In the genomic region with DNA sequence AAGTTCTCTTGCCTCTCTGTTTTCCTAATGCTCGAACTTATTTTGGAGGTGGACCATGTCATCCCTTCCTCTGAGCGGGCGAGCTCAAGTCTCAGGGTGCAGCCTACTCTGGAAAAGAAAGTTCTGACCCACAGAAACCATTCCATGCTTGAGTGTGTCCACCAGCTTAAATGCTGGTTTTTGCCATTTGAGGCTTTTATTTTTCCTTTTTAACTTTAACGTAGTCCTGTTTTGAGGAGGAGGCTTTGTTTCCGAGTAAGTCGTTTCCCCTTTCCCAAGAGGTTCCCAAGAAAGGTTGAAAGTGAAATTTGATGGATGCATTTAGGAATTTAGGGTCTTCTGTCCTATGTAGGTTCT, we compare ENCODE assay signal across 8 mouse cellular contexts. TPM values are rescaled to one million over a fixed set of nuclear protein-coding genes. Genes with fewer than 3 reads are reported as not detected.
DNase-seq lines count a peak whose midpoint lies in the region; ATAC-seq and TF ChIP-seq lines count a peak whose summit lies in the region.

No protein-coding gene starts in this region.

- H3K9me3 ChIP-seq in lung, embryonic 16.5 days (ENCODE audit: control insufficient read depth, low read length): no peaks in the 10 kb centered on the region
- H3K9me3 ChIP-seq in embryonic facial prominence, embryonic 13.5 days: no peaks in the 10 kb centered on the region
- H3K9me3 ChIP-seq in intestine, postnatal 0 days (ENCODE audit: control insufficient read depth): no peaks in the 10 kb centered on the region

- H3K27me3 ChIP-seq in lung, embryonic 16.5 days (ENCODE audit: control insufficient read depth, insufficient read depth, low read depth, low read length): no peaks in the 10 kb centered on the region
- H3K27me3 ChIP-seq in embryonic facial prominence, embryonic 13.5 days: no peaks in the 10 kb centered on the region
- H3K27me3 ChIP-seq in intestine, postnatal 0 days (replicated peaks; ENCODE audit: control insufficient read depth, insufficient read depth, low read length): no peaks in the 10 kb centered on the region

- peak overlapping the region; percentile 96 for H3K4me3 ChIP-seq in lung, embryonic 16.5 days (ENCODE audit: low read length)
- peak overlapping the region; percentile 90 for H3K4me3 ChIP-seq in embryonic facial prominence, embryonic 13.5 days
- peak overlapping the region; percentile 89 for H3K4me3 ChIP-seq in intestine, postnatal 0 days (ENCODE audit: low read depth, low read length)
- H3K4me3 ChIP-seq in olfactory bulb, adult 2 months (ENCODE audit: insufficient read depth, low read depth, low read length): peak overlapping the region; percentile 95

- TF ChIP-seq POLR2A in olfactory bulb, adult 2 months (IDR thresholded peaks at IDR 0.05; ENCODE audit: insufficient read depth, low read depth, low read length): no peak

- peak overlapping the region; percentile 84 for H3K27ac ChIP-seq in lung, embryonic 16.5 days (ENCODE audit: low read length)
- H3K27ac ChIP-seq in embryonic facial prominence, embryonic 13.5 days: peak overlapping the region; percentile 84
- peak overlapping the region; percentile 86 for H3K27ac ChIP-seq in intestine, postnatal 0 days (ENCODE audit: low read depth, low read length)
- H3K27ac ChIP-seq in olfactory bulb, adult 2 months (ENCODE audit: insufficient read depth, low read depth, low read length): no peak overlapping the region

- peak overlapping the region; percentile 90 for H3K9ac ChIP-seq in lung, embryonic 16.5 days (ENCODE audit: low read length)
- H3K9ac ChIP-seq in embryonic facial prominence, embryonic 13.5 days: peak overlapping the region; percentile 93
- peak overlapping the region; percentile 89 for H3K9ac ChIP-seq in intestine, postnatal 0 days (ENCODE audit: low read depth, low read length)

- H3K4me1 ChIP-seq in lung, embryonic 16.5 days (replicated peaks; ENCODE audit: control insufficient read depth, insufficient read depth, low read length): peaks cover 11% of the 10 kb centered on the region
- 0 out of 2 replicates have a peak, but pooled peaks cover 11% of the 10 kb centered on the region for H3K4me1 ChIP-seq in embryonic facial prominence, embryonic 13.5 days
- H3K4me1 ChIP-seq in intestine, postnatal 0 days (replicated peaks; ENCODE audit: control insufficient read depth, insufficient read depth, low read length): 0 out of 2 replicates have a peak, but pooled peaks cover 7% of the 10 kb centered on the region
- H3K4me1 ChIP-seq in olfactory bulb, adult 2 months (ENCODE audit: control insufficient read depth, insufficient read depth, low read length): no peaks in the 10 kb centered on the region

- TF ChIP-seq CTCF in intestine, postnatal 0 days (IDR thresholded peaks at IDR 0.05; ENCODE audit: low read depth): no peak
- no peak for TF ChIP-seq CTCF in olfactory bulb, adult 2 months (IDR thresholded peaks at IDR 0.05; ENCODE audit: insufficient read depth, low read depth, low read length)

- peak overlapping the region; percentile 90 for H3K4me2 ChIP-seq in lung, embryonic 16.5 days (ENCODE audit: low read depth, low read length)
- peak overlapping the region; percentile 72 for H3K4me2 ChIP-seq in embryonic facial prominence, embryonic 13.5 days
- H3K4me2 ChIP-seq in intestine, postnatal 0 days (replicated peaks; ENCODE audit: low read depth): peak overlapping the region; percentile 82

- peaks cover 2% of the 10 kb centered on the region; the same call in 1 of the 2 replicates for H3K36me3 ChIP-seq in lung, embryonic 16.5 days (ENCODE audit: control insufficient read depth, insufficient read depth, low read length)
- H3K36me3 ChIP-seq in embryonic facial prominence, embryonic 13.5 days: peaks cover 3% of the 10 kb centered on the region; the same call in 1 of the 2 replicates
- 0 out of 2 replicates have a peak, but pooled peaks cover 2% of the 10 kb centered on the region for H3K36me3 ChIP-seq in intestine, postnatal 0 days (ENCODE audit: control insufficient read depth, insufficient read depth)

- no peak for DNase-seq in lung, postnatal 25 days (ENCODE audit: low spot score)
- DNase-seq in right cerebral cortex, adult 18-20 months: no peak
- DNase-seq in cerebellum, adult 18-20 months: no peak

- ATAC-seq in lung, embryonic 16.5 days (ENCODE audit: low read depth): no peak
- ATAC-seq in embryonic facial prominence, embryonic 13.5 days (ENCODE audit: insufficient number of reproducible peaks, insufficient read depth, low FRiP score, low TSS enrichment, low read depth): no peak
- no peak for ATAC-seq in intestine, postnatal 0 days
- ATAC-seq in megakaryocyte-erythroid progenitor cell, adult 5-6 weeks (replicated peaks; ENCODE audit: low FRiP score, low TSS enrichment, poor library complexity, severe bottlenecking): no peak

- 0% methylated on average over 6 of the region's 6 CpGs for WGBS in lung, embryonic 16.5 days
- 0% methylated on average over 6 of the region's 6 CpGs for WGBS in embryonic facial prominence, embryonic 13.5 days
- WGBS in intestine, postnatal 0 days: 0% methylated on average over 6 of the region's 6 CpGs
- WGBS in olfactory bulb, adult 2 months: under 1% methylated on average over 6 of the region's 6 CpGs

RNA-seq across cellular contexts. Expression of gene Pikfyve, which starts 0.6 kb away (rescaled TPM):
- polyA plus RNA-seq in lung, embryonic 16.5 days (2015; fragmentation: Nextera tagmentation; extraction: Ambion mirVana): 6.6 and 8.8 TPM in 2 replicates
- 11.2 and 12.0 TPM in 2 replicates for polyA plus RNA-seq in embryonic facial prominence, embryonic 13.5 days (2015; fragmentation: Nextera tagmentation; extraction: Ambion mirVana)
- polyA plus RNA-seq in intestine, postnatal 0 days (2015; fragmentation: Nextera tagmentation; extraction: Ambion mirVana): 6.7 TPM in 2 replicates
- polyA plus RNA-seq in olfactory bulb, adult 2 months (2012; ENCODE audit: insufficient read depth, insufficient read length, low replicate concordance, missing spikeins): not detected in 2 replicates
- total RNA-seq in megakaryocyte-erythroid progenitor cell, adult 5-6 weeks (2014; fragmentation: Nextera tagmentation): 15.4 and 38.5 TPM in 2 replicates
- 23.1 and 24.2 TPM in 2 replicates for total RNA-seq in megakaryocyte-erythroid progenitor cell, adult 5-6 weeks (2017)

RNA-seq across cellular contexts. Expression of gene Idh1, which starts 0.8 kb away (rescaled TPM):
- 118 and 121 TPM in 2 replicates for polyA plus RNA-seq in lung, embryonic 16.5 days (2015; fragmentation: Nextera tagmentation; extraction: Ambion mirVana)
- 148 and 152 TPM in 2 replicates for polyA plus RNA-seq in embryonic facial prominence, embryonic 13.5 days (2015; fragmentation: Nextera tagmentation; extraction: Ambion mirVana)
- polyA plus RNA-seq in intestine, postnatal 0 days (2015; fragmentation: Nextera tagmentation; extraction: Ambion mirVana): 254 and 260 TPM in 2 replicates
- not detected in 2 replicates for polyA plus RNA-seq in olfactory bulb, adult 2 months (2012; ENCODE audit: insufficient read depth, insufficient read length, low replicate concordance, missing spikeins)
- total RNA-seq in megakaryocyte-erythroid progenitor cell, adult 5-6 weeks (2014; fragmentation: Nextera tagmentation): 5.7 and 12.6 TPM in 2 replicates
- 5.3 and 21.9 TPM in 2 replicates for total RNA-seq in megakaryocyte-erythroid progenitor cell, adult 5-6 weeks (2017)

Comparison
In these comparisons a context has a peak if more than half of its experiments do, and no peak if none do; other contexts are left out.
1. RNA of gene Idh1, which starts 0.8 kb away (polyA plus RNA-seq): 254 to 260 TPM in intestine, postnatal 0 days, 148 to 152 TPM in embryonic facial prominence, embryonic 13.5 days and 118 to 121 TPM in lung, embryonic 16.5 days; not detected in olfactory bulb, adult 2 months; every median in the first group is over 100 times any median in the second.
2. Peak in every context shown above with its lines, with median percentiles within 50 percentile points of each other: H3K4me2 ChIP-seq, H3K4me3 ChIP-seq and H3K9ac ChIP-seq.